Mouse (Mus musculus): ENCODE data around the gene Eprs. TPM values are rescaled to one million over a fixed set of nuclear protein-coding genes. Genes with fewer than 3 reads are reported as not detected.

Eprs gene
- polyA plus RNA-seq, 1 experiment from 2014 or later: 144 TPM

DNA sequence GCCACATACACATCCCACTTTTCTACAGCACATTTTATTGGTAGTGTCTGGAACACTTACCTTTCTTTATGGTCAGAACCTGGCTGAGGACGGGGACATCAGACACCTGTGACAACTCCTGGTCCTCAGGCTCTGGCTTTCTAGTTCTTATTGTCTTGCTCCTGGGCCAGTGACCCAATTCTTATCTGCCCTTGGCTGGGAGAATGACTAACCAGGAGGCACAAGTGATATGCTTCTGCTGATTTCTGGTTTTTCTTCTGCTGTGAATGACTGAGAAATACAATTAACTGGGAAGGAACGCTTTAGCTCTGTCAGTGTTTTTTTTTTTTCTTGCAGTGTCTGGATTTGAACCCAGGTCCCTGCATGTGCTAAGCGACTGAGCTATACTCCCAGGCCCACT is 88.7 kb downstream of the Eprs start:
- WGBS: 90% methylated on average over 3 of the region's 3 CpGs
- ATAC-seq (ENCODE audit: insufficient number of reproducible peaks, low FRiP score, low TSS enrichment, low read depth): no peak

DNA sequence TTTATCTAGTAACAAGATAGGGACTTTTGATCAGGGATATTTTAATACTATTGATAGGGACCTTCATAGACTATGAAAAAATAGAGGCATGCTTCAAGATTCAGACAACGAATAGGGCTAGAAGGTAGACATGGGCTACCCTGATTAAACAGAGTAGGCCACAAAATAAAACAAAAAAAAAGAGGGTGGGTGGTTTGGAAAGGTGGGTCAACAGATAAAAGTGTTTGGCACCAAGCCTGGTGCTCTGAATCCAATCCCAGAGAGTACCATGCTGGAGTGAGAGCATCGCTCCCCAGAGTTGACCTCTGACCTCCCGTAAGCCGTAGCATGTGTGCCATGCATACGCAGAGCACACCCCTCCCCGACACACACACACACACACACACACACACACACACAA is 89.6 kb downstream of the Eprs start:
- Histone ChIP-seq H3K4me1 (peaks cover 11% of the 10 kb centered on the region), H3K36me3 (no peaks in the 10 kb centered on the region), H3K9me3 (replicated peaks) (no peaks in the 10 kb centered on the region), H3K27ac (replicated peaks) (no peak overlapping the region), H3K9ac (no peak overlapping the region), H3K4me2 (replicated peaks) (no peak overlapping the region), H3K4me3 (replicated peaks) (no peak overlapping the region), H3K27me3 (peaks cover 39% of the 10 kb centered on the region)
- 79% methylated on average over 6 of the region's 6 CpGs for WGBS
- ATAC-seq (ENCODE audit: insufficient number of reproducible peaks, low FRiP score, low TSS enrichment, low read depth): no peak

More for the DNA sequence above, 88.7 kb downstream of the Eprs start:
- H3K36me3 ChIP-seq: no peaks in the 10 kb centered on the region
- no peak overlapping the region for H3K27ac ChIP-seq (replicated peaks)
- H3K9ac ChIP-seq: no peak overlapping the region
- peaks cover 34% of the 10 kb centered on the region for H3K27me3 ChIP-seq
- no peak overlapping the region for H3K4me2 ChIP-seq (replicated peaks)
- H3K4me1 ChIP-seq: peaks cover 11% of the 10 kb centered on the region
- no peaks in the 10 kb centered on the region for H3K9me3 ChIP-seq (replicated peaks)
- H3K4me3 ChIP-seq (replicated peaks): no peak overlapping the region

DNA sequence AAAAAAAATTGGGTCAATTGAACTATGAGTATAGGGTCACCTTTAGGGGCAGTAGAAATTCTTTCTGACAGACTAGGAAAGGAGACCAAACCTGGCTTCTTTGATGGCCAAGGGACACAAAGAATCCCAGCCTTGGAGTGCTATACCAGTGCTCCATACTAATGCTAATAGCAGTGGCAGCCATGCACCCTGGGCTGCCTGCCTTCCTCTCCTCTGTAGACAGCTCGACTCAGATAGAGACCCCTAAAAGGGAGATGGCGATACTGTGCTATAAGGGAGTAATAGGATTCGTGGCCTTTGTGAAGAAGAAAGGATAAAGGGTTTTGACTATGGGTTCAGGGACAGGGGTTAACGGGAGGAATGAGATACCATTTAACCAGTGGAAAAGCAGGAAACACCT is 91.3 kb downstream of the Eprs start:
- Histone ChIP-seq H3K36me3 (no peaks in the 10 kb centered on the region), H3K9ac (no peak overlapping the region), H3K4me2 (replicated peaks) (peak overlapping the region; percentile 97), H3K27ac (replicated peaks) (no peak overlapping the region), H3K9me3 (replicated peaks) (no peaks in the 10 kb centered on the region), H3K4me3 (replicated peaks) (peak overlapping the region; percentile 52), H3K27me3 (peaks cover 39% of the 10 kb centered on the region), H3K4me1 (peaks cover 11% of the 10 kb centered on the region)
- WGBS: 49% methylated on average over 4 of the region's 4 CpGs
- no peak for ATAC-seq (ENCODE audit: insufficient number of reproducible peaks, low FRiP score, low TSS enrichment, low read depth)

DNA sequence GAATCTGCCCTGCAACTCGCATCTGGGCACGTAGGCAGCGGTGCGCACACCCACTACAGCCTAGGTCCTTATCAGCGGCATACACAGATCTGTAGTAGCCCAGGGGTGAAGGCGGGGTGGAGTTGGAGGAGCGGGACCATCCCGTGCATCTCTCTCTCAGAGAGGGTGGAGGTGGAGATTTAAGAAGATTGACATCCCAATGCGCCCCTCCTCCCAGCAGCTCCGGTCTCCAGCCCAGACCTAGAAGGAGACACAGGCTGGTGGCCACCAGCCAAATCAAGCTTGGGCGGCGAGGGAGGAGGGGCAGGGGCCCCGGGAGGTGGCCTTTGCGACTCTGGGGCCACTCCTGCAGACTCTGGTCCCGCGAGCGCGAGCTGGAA is 91.7 kb downstream of the Eprs start, which contains the start of gene Slc30a10:
Gene Slc30a10, plus strand, starts transcription at position 274 of the 380 bp plus-strand sequence.
- H3K4me2 ChIP-seq (replicated peaks): peak within 1 kb of the TSS; percentile 97
- peak; percentile 37; the same call in 1 of the 2 replicates for ATAC-seq (ENCODE audit: insufficient number of reproducible peaks, low FRiP score, low TSS enrichment, low read depth)
- H3K27me3 ChIP-seq: peaks cover 39% of the 10 kb centered on the region
- H3K4me3 ChIP-seq (replicated peaks): peak within 1 kb of the TSS; percentile 52
- no peaks in the 10 kb centered on the region for H3K36me3 ChIP-seq
- peaks cover 11% of the 10 kb centered on the region for H3K4me1 ChIP-seq
- 2% methylated on average over 18 of the region's 18 CpGs for WGBS
- no peaks in the 10 kb centered on the region for H3K9me3 ChIP-seq (replicated peaks)
- no peak within 1 kb of the TSS for H3K27ac ChIP-seq (replicated peaks)
- peak within 1 kb of the TSS; percentile 35 for H3K9ac ChIP-seq

DNA sequence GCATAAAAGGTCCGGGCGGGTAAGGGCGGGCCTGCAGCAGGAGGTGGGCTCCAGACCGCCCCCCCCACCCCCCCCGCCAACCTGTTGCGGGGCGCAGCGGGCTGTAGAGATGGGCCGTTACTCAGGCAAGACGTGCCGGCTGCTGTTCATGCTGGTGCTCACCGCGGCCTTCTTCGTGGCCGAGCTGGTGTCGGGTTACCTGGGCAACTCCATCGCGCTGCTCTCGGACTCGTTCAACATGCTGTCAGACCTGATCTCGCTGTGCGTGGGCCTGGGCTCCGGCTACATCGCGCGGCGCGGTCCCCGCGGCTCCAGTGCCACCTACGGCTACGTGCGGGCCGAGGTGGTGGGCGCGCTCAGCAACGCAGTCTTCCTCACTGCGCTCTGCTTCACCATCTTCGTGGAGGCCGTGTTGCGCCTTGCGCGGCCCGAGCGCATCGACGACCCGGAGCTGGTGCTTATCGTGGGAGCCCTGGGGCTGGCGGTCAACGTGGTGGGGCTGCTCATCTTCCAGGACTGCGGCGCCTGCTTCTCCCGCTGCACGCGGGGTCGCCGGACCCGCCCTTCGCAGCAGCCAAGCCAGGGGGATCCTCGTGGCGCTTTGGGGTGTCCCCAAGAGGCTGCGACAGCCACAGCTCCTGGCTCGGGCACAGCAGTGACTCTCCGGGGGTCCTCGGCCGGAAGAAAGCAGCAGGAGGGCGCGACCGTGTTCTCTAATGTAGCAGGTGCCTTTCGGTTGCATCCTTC is 92.3 kb downstream of the Eprs start:
- WGBS: under 1% methylated on average over 71 of the region's 71 CpGs
- H3K4me1 ChIP-seq: peaks cover 11% of the 10 kb centered on the region
- no peaks in the 10 kb centered on the region for H3K9me3 ChIP-seq (replicated peaks)
- H3K9ac ChIP-seq: peak overlapping the region; percentile 35
- H3K4me2 ChIP-seq (replicated peaks): peak overlapping the region; percentile 97
- no peaks in the 10 kb centered on the region for H3K36me3 ChIP-seq
- H3K27me3 ChIP-seq: peaks cover 39% of the 10 kb centered on the region
- peak overlapping the region; percentile 52 for H3K4me3 ChIP-seq (replicated peaks)
- no peak overlapping the region for H3K27ac ChIP-seq (replicated peaks)
- peak; percentile 55 for ATAC-seq (ENCODE audit: insufficient number of reproducible peaks, low FRiP score, low TSS enrichment, low read depth)

DNA sequence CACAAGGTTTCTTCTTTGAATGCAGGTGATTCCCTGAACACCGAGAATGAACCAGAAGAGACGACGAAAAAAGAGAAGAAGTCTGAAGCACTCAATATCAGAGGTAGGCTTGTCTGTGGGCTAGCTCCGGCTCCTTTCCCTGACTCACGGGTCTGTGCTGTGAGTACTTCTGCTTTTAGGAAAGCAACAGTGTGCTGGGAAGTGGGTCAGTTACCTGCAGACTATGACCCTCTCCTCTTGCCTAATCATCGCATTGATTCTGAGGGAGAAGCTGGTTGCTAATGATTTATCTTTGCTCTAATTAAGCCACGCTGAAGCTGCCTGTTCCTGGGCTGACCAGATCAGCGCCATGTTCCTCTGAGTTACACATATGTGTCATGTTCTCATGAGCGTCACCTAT is 93.5 kb downstream of the Eprs start:
- WGBS: 81% methylated on average over 9 of the region's 9 CpGs

DNA sequence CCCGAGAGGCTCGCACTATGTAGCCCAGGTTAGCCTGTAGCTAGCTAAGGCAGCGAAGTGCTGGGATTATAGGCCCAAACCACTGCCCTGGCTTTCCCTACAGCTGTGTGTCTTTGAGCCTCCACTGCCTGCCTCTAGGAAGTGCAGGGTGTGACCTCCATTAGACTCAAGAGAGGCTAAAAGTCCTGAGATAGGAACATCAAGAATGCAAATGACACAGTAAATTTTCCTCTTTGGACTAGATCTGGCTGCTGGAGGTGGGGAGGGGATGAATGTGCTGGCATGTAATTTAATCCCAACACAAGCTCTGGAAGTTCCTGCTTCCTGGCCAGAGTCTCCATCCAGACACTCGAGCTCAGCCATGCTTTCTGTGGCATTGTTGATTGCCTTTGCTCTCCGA is 97.3 kb downstream of the Eprs start:
- H3K36me3 ChIP-seq: no peaks in the 10 kb centered on the region
- no peak for ATAC-seq (ENCODE audit: insufficient number of reproducible peaks, low FRiP score, low TSS enrichment, low read depth)
- no peaks in the 10 kb centered on the region for H3K9me3 ChIP-seq (replicated peaks)
- peaks cover 4% of the 10 kb centered on the region; the same call in 1 of the 2 replicates for H3K4me1 ChIP-seq
- 70% methylated on average over 5 of the region's 5 CpGs for WGBS
- no peak overlapping the region for H3K4me2 ChIP-seq (replicated peaks)
- peaks cover 22% of the 10 kb centered on the region for H3K27me3 ChIP-seq
- no peak overlapping the region for H3K27ac ChIP-seq (replicated peaks)
- H3K4me3 ChIP-seq (replicated peaks): no peak overlapping the region
- no peak overlapping the region for H3K9ac ChIP-seq

More for the DNA sequence above, 93.5 kb downstream of the Eprs start:
- H3K27me3 ChIP-seq: peaks cover 39% of the 10 kb centered on the region
- H3K4me1 ChIP-seq: peaks cover 11% of the 10 kb centered on the region
- no peak overlapping the region for H3K4me3 ChIP-seq (replicated peaks)
- H3K27ac ChIP-seq (replicated peaks): no peak overlapping the region
- no peak overlapping the region for H3K9ac ChIP-seq
- ATAC-seq (ENCODE audit: insufficient number of reproducible peaks, low FRiP score, low TSS enrichment, low read depth): no peak
- no peak overlapping the region for H3K4me2 ChIP-seq (replicated peaks)
- no peaks in the 10 kb centered on the region for H3K9me3 ChIP-seq (replicated peaks)
- no peaks in the 10 kb centered on the region for H3K36me3 ChIP-seq

DNA sequence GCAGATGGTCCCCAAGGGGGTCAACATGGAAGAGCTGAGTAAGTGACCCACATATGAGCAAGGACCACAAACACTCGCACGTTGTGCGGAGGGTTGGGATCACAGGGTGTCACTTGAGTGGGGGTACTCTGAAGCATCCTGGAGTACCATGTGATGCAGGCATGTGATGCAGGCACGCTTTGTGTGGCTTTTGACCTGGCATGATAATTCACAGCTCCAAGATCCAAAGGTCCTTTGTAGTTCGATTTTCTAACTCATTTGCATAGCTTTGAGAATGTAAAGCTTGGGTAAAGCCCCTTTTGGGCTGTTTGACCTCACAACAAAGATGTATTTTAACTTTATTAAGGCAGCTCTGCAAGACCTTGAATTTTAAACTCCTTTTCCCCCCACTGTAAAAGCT is 100.0 kb downstream of the Eprs start:
- 77% methylated on average over 5 of the region's 5 CpGs for WGBS

DNA sequence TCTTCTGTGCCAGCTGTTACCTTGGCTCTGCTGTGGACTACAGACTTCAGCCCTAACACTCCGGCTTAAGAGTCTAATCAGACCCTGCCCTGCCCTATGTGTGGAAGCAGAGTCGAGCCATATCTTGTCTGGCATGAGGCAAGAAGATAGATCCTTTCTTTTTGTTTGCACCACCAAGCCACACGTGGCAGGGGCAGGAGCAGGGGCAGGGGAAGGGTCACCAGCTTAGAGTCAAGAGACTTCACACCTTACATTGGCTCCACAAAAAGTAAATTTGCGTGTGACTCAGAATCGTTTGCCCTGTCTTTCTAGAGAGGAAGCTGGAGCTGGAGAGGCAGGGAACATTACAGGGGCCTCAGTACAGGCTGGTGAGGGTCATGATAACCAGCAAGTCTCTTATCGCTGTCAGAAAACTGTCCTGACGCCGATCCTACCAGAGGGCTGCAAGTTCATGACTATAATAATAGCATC is 106.7 kb downstream of the Eprs start:
- H3K4me3 ChIP-seq (replicated peaks): no peak overlapping the region
- no peak overlapping the region for H3K27ac ChIP-seq (replicated peaks)
- no peaks in the 10 kb centered on the region for H3K36me3 ChIP-seq
- ATAC-seq (ENCODE audit: insufficient number of reproducible peaks, low FRiP score, low TSS enrichment, low read depth): no peak
- no peak overlapping the region for H3K4me2 ChIP-seq (replicated peaks)
- no peaks in the 10 kb centered on the region for H3K9me3 ChIP-seq (replicated peaks)
- no peaks in the 10 kb centered on the region for H3K4me1 ChIP-seq
- H3K27me3 ChIP-seq: no peaks in the 10 kb centered on the region
- 74% methylated on average over 8 of the region's 8 CpGs for WGBS
- H3K9ac ChIP-seq: no peak overlapping the region

More for the DNA sequence above, 100.0 kb downstream of the Eprs start:
- Histone ChIP-seq H3K4me2 (replicated peaks) (no peak overlapping the region), H3K27me3 (peaks cover 3% of the 10 kb centered on the region; the same call in 1 of the 2 replicates), H3K4me1 (no peaks in the 10 kb centered on the region), H3K4me3 (replicated peaks) (no peak overlapping the region), H3K9ac (no peak overlapping the region), H3K27ac (replicated peaks) (no peak overlapping the region), H3K9me3 (replicated peaks) (no peaks in the 10 kb centered on the region), H3K36me3 (no peaks in the 10 kb centered on the region)
- ATAC-seq (ENCODE audit: insufficient number of reproducible peaks, low FRiP score, low TSS enrichment, low read depth): no peak

DNA sequence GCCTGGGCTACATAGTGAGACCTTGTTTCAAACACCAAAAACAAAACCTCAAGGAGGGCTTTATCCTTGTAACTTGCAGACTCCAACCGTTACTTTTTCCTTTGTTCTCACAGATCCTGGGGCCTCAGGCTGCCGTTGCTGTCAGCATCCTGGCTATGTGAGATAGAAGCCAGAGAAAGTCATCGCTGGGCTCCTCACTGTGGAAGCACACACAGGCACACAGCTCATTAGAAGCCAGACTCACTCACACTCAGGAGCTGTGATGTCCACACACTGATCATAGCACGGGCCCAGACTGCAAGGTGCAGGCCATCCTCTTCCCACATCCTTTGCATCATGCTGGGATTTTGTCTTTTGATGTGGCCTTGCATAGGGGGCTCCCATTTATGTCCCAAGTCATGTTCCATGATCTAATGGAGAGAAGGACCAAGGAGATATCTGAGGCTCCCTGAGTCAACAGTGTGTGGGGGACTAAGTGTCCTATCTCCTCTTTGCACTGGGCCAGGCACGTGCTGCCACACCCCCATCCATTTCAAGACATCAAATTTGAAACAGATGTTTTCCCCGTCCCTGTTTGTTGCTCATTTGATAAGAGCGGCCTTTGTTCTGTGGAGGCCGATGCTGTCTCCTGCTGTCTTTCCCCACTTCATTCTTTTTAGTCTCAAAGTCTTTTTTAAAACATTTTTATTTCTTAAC is 109.3 kb downstream of the Eprs start:
- H3K9me3 ChIP-seq (replicated peaks): no peaks in the 10 kb centered on the region
- H3K4me3 ChIP-seq (replicated peaks): no peak overlapping the region
- no peaks in the 10 kb centered on the region for H3K27me3 ChIP-seq
- no peak overlapping the region for H3K4me2 ChIP-seq (replicated peaks)
- no peak overlapping the region for H3K27ac ChIP-seq (replicated peaks)
- no peaks in the 10 kb centered on the region for H3K36me3 ChIP-seq
- no peak for ATAC-seq (ENCODE audit: insufficient number of reproducible peaks, low FRiP score, low TSS enrichment, low read depth)
- WGBS: 40% methylated on average over 8 of the region's 8 CpGs
- no peaks in the 10 kb centered on the region for H3K4me1 ChIP-seq
- no peak overlapping the region for H3K9ac ChIP-seq

DNA sequence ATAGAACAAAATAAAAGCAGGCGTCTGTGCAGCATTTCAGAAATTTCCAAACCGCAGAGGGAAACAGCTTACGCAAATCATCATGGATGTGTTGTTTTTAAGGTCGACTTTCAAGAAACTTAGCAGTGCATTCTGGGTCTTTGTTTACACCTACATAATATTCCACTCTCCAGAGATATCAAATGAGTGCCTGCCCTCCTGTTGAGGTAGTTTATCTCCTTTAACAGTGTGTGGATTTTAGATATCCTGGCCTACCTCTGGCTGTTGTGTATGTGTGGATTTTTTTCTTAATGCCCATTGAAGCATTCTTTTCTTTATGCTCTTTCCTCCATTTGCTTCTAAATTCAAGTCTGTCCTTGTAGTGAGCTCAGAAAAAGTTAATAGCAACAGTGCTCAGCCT is 109.9 kb downstream of the Eprs start:
- no peak overlapping the region for H3K4me2 ChIP-seq (replicated peaks)
- no peaks in the 10 kb centered on the region for H3K9me3 ChIP-seq (replicated peaks)
- no peak for ATAC-seq (ENCODE audit: insufficient number of reproducible peaks, low FRiP score, low TSS enrichment, low read depth)
- H3K36me3 ChIP-seq: no peaks in the 10 kb centered on the region
- no peaks in the 10 kb centered on the region for H3K27me3 ChIP-seq
- no peak overlapping the region for H3K27ac ChIP-seq (replicated peaks)
- no peak overlapping the region for H3K9ac ChIP-seq
- no peaks in the 10 kb centered on the region for H3K4me1 ChIP-seq
- 77% methylated on average over 4 of the region's 4 CpGs for WGBS
- H3K4me3 ChIP-seq (replicated peaks): no peak overlapping the region
